Mouse (Mus musculus) small intestine, adult 2 months (tissue): Measurements from ENCODE around the gene Plekhm2.

ENCODE experiments used
- CTCF ChIP-seq: fragments of 200-500 bp; IDR thresholded peaks from 2 replicates; pipeline ENCODE4 v1.5.1; 2012; ENCODE audit warnings: low read depth, mild to moderate bottlenecking, control low read depth, inconsistent platforms, low read length, moderate library complexity, mixed read lengths; ENCODE audit not compliant: insufficient replicate concordance, insufficient read length; ENCODE audit errors: extremely low read depth
- POLR2A ChIP-seq: fragments of 200-500 bp; IDR thresholded peaks from 2 replicates; pipeline ENCODE4 v1.6.1; 2012; ENCODE audit warnings: low read depth, mild to moderate bottlenecking, control low read depth, inconsistent platforms, low read length, moderate library complexity

DNA sequence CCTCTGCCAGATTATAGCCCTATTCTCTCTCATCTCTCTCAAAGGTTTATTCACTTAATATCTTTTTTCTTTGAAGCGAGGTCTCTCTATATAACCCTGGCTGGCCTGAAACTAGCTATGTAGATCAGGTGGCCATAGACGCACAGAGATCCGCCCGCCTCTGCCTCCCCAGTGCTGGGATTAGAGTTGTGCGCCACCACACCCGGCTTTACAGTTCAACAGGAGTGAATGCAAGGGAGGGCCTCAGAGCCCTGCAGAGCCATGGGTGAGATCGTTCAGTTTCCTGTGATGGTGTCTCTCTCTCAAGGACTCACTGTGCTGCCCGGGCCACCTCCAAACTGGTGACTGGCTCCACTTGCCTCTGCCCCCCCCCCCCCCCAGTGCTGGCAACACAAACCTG lies 40.6 kb downstream of the Plekhm2 start:
- TF ChIP-seq POLR2A = no peak
- TF ChIP-seq CTCF = no peak
